Mouse (Mus musculus) G1E (cell line): ENCODE measurements around the gene Tmem220.

ENCODE experiments used
- CTCF ChIP-seq: IDR thresholded peaks from 2 replicates; pipeline ENCODE4 v1.5.1; 2012; ENCODE audit warnings: low read depth, low read length, inconsistent platforms, mixed read lengths
- GATA1 ChIP-seq: IDR thresholded peaks from 2 replicates; pipeline ENCODE4 v1.6.1; 2012; ENCODE audit warnings: borderline replicate concordance, low read length, inconsistent platforms, mixed read lengths
- GATA2 ChIP-seq: IDR thresholded peaks from 2 replicates; pipeline ENCODE4 v1.6.1; 2012; ENCODE audit warnings: low read depth, low read length, inconsistent platforms, borderline replicate concordance
- POLR2AphosphoS5 ChIP-seq: IDR thresholded peaks from 2 replicates; pipeline ENCODE4 v1.6.1; 2012; ENCODE audit warnings: low read depth, low read length, inconsistent platforms; ENCODE audit not compliant: insufficient replicate concordance
- TAL1 ChIP-seq: conservative IDR thresholded peaks from 2 replicates; pipeline ENCODE4 v1.6.1; 2012; ENCODE audit warnings: low read depth, low read length, inconsistent platforms, mixed read lengths

GRCm38 (mm10) chr11:67022354-67023115 lies 2.4 kb upstream of the Tmem220 start:
- TF ChIP-seq TAL1 = no peak
- 0 out of 2 replicates have a peak, but pooled peaks have one; percentile 5 for TF ChIP-seq CTCF
- no peak for TF ChIP-seq GATA1
- TF ChIP-seq POLR2AphosphoS5 = no peak
- no peak for TF ChIP-seq GATA2
